Mouse (Mus musculus): Measurements from ENCODE around the gene Tmem235. TPM values are rescaled to one million over a fixed set of nuclear protein-coding genes. Genes with fewer than 3 reads are reported as not detected.

Gene Tmem235
- polyA plus RNA-seq, 1 experiment from 2014 or later: not detected

DNA sequence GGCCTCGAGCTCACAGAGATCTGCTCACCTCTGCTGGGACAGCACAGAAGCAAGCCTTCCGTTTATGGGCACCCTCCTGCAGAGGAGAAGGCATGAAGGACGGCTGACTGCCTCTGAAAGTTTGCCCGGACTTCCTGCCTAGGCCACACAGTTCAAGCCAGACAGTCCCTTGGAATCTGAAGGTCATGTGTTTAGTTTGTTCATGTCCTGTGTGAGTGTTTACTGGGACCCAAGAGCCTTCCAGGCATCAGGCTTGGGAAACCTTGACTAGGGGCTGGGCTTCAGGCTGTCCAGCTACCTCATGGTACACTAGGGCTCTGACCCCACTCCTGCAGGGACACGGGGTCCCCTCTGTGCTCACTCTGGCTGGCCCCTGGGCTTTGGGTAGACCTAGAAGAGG is 25.4 kb downstream of the Tmem235 start:
- no peak overlapping the region for H3K4me3 ChIP-seq (ENCODE audit: low read depth, low read length)
- no peak overlapping the region for H3K27ac ChIP-seq (ENCODE audit: low read depth, low read length)
- H3K4me2 ChIP-seq: no peak overlapping the region
- WGBS (ENCODE audit: insufficient replicate concordance): 47% methylated on average over 5 of the region's 5 CpGs
- H3K9me3 ChIP-seq (replicated peaks; ENCODE audit: control insufficient read depth, low read length): no peaks in the 10 kb centered on the region
- no peak for ATAC-seq (replicated peaks; ENCODE audit: insufficient number of reproducible peaks, low FRiP score, low TSS enrichment)
- H3K27me3 ChIP-seq (ENCODE audit: control insufficient read depth, insufficient read depth, low read length): peaks cover 9% of the 10 kb centered on the region
- peaks cover 41% of the 10 kb centered on the region for H3K4me1 ChIP-seq (ENCODE audit: control insufficient read depth, insufficient read depth, low read length)
- no peaks in the 10 kb centered on the region for H3K36me3 ChIP-seq (ENCODE audit: control insufficient read depth, insufficient read depth, low read length)
- no peak overlapping the region for H3K9ac ChIP-seq (ENCODE audit: low read depth, low read length)

DNA sequence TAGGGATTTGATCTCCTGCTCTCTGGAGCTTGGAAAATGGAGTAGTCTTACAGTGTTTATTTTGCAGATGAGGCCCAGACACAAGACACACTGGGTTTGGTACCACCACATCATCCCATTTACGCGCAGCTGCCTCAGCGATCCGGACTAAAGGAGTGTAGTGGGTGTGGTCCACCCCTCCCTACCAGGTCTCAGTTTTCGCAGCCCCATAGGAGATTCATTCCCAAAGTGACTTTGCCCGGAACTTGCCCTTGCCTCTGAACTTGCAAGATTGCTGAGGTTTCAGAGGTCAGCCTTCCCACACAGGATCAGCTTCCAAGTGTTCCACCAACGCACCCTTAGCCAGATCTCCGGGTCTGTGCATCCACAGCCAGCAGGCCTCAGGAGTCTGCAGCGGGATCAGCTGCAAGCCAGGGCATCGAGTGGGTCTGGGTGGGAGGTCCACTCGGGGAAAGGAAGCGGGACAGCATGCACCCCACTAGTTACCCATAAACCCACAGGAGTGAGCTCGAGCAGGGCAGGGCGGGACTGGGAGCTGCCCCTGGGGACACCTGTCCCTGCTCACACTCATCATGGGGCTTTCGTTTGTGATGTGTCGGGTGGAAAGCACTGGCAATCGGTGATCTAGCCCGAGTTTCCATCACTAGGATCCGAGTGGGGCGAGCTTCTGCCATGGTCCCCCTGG is 27.8 kb downstream of the Tmem235 start:
- Histone ChIP-seq H3K27me3 (ENCODE audit: control insufficient read depth, insufficient read depth, low read length) (peaks cover 9% of the 10 kb centered on the region), H3K4me3 (ENCODE audit: low read depth, low read length) (peak overlapping the region; percentile 29; the same call in 1 of the 2 replicates), H3K9ac (ENCODE audit: low read depth, low read length) (peak overlapping the region; percentile 62), H3K36me3 (ENCODE audit: control insufficient read depth, insufficient read depth, low read length) (no peaks in the 10 kb centered on the region), H3K27ac (ENCODE audit: low read depth, low read length) (no peak overlapping the region), H3K4me2 (peak overlapping the region; percentile 64), H3K9me3 (replicated peaks; ENCODE audit: control insufficient read depth, low read length) (no peaks in the 10 kb centered on the region), H3K4me1 (ENCODE audit: control insufficient read depth, insufficient read depth, low read length) (peaks cover 33% of the 10 kb centered on the region)
- 19% methylated on average over 20 of the region's 20 CpGs for WGBS (ENCODE audit: insufficient replicate concordance)
- ATAC-seq (replicated peaks; ENCODE audit: insufficient number of reproducible peaks, low FRiP score, low TSS enrichment): no peak

GRCm38 (mm10) chr11:117888853-117889822 is 28.6 kb downstream of the Tmem235 start:
- no peak for ATAC-seq (replicated peaks; ENCODE audit: insufficient number of reproducible peaks, low FRiP score, low TSS enrichment)
- H3K36me3 ChIP-seq (ENCODE audit: control insufficient read depth, insufficient read depth, low read length): no peaks in the 10 kb centered on the region
- H3K27me3 ChIP-seq (ENCODE audit: control insufficient read depth, insufficient read depth, low read length): peaks cover 9% of the 10 kb centered on the region
- 8% methylated on average over 33 of the region's 33 CpGs for WGBS (ENCODE audit: insufficient replicate concordance)
- peaks cover 33% of the 10 kb centered on the region for H3K4me1 ChIP-seq (ENCODE audit: control insufficient read depth, insufficient read depth, low read length)
- H3K9me3 ChIP-seq (replicated peaks; ENCODE audit: control insufficient read depth, low read length): no peaks in the 10 kb centered on the region
- peak overlapping the region; percentile 62 for H3K9ac ChIP-seq (ENCODE audit: low read depth, low read length)
- no peak overlapping the region for H3K27ac ChIP-seq (ENCODE audit: low read depth, low read length)
- peak overlapping the region; percentile 64 for H3K4me2 ChIP-seq
- H3K4me3 ChIP-seq (ENCODE audit: low read depth, low read length): peak overlapping the region; percentile 29

DNA sequence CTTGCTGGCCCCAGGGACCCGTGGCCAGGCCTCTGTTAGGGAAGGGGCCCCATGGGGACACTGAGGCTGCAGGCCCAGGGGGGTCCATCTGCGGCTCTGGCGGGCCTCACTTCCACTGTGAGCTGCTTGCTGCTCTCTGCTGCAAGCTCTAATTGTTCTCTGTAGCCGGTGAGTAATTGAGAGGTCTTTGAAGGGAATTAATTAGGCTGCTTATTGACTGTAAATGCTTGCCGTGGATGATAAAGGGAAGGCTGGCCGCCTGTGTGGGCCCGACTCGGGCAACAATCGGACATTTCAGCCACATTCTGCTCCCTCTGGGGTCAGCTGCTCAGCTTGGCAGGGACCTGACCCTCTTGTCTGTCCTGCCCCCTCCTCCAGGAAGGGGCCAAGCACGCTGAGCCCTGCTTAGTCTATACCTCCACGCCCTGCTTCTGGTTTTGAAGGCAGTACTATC is 29.4 kb downstream of the Tmem235 start:
- Histone ChIP-seq H3K27me3 (ENCODE audit: control insufficient read depth, insufficient read depth, low read length) (peaks cover 9% of the 10 kb centered on the region), H3K9me3 (replicated peaks; ENCODE audit: control insufficient read depth, low read length) (no peaks in the 10 kb centered on the region), H3K27ac (ENCODE audit: low read depth, low read length) (no peak overlapping the region), H3K4me1 (ENCODE audit: control insufficient read depth, insufficient read depth, low read length) (peaks cover 33% of the 10 kb centered on the region), H3K36me3 (ENCODE audit: control insufficient read depth, insufficient read depth, low read length) (no peaks in the 10 kb centered on the region), H3K9ac (ENCODE audit: low read depth, low read length) (no peak overlapping the region), H3K4me2 (peak overlapping the region; percentile 64; the same call in 1 of the 2 replicates), H3K4me3 (ENCODE audit: low read depth, low read length) (no peak overlapping the region)
- ATAC-seq (replicated peaks; ENCODE audit: insufficient number of reproducible peaks, low FRiP score, low TSS enrichment): no peak
- WGBS (ENCODE audit: insufficient replicate concordance): 10% methylated on average over 11 of the region's 11 CpGs

DNA sequence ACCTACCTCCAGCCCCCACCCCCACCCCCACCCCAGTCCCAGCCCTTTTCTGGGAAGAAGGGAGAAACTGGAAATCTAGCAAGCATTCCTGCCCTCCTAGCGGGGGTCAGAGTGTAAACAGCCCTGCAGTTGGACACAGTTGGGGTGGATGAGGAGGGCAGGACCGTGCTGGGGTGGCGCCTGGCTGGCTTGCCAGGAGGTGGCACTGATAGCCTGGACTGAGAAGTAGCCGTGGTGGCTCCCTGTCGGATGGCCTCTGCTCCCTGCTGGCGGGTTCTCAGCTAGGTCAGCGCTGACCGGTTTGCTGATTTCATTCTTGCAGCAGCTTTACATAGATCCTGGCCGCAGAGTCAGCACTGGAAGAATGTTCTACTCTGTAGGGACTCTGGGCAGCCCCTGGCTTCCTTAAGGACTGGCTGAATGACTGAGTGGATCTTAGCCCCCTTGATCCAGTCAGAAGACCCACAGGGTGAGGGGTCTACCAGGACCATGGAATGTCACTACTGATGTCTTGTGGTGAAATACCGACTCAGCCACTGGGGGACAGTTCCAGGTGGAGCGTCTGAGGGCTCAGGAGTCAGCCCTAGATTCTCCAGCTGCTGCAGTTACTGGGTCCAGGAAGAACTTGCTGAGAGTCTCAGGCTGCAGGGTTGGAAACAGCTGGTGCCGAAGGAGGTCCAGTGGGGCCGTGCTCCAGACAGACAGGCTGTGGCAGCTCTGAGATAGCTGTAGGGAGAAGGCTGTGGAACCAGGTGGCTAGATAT is 30.1 kb downstream of the Tmem235 start:
- Histone ChIP-seq H3K27ac (ENCODE audit: low read depth, low read length) (no peak overlapping the region), H3K4me3 (ENCODE audit: low read depth, low read length) (no peak overlapping the region), H3K27me3 (ENCODE audit: control insufficient read depth, insufficient read depth, low read length) (peaks cover 9% of the 10 kb centered on the region), H3K9ac (ENCODE audit: low read depth, low read length) (no peak overlapping the region), H3K4me2 (peak overlapping the region; percentile 20; the same call in 1 of the 2 replicates), H3K36me3 (ENCODE audit: control insufficient read depth, insufficient read depth, low read length) (no peaks in the 10 kb centered on the region), H3K4me1 (ENCODE audit: control insufficient read depth, insufficient read depth, low read length) (peaks cover 33% of the 10 kb centered on the region), H3K9me3 (replicated peaks; ENCODE audit: control insufficient read depth, low read length) (no peaks in the 10 kb centered on the region)
- 16% methylated on average over 13 of the region's 13 CpGs for WGBS (ENCODE audit: insufficient replicate concordance)
- no peak for ATAC-seq (replicated peaks; ENCODE audit: insufficient number of reproducible peaks, low FRiP score, low TSS enrichment)

GRCm38 (mm10) chr11:117891581-117892175 is 31.1 kb downstream of the Tmem235 start:
- peaks cover 33% of the 10 kb centered on the region for H3K4me1 ChIP-seq (ENCODE audit: control insufficient read depth, insufficient read depth, low read length)
- H3K4me3 ChIP-seq (ENCODE audit: low read depth, low read length): no peak overlapping the region
- no peak overlapping the region for H3K27ac ChIP-seq (ENCODE audit: low read depth, low read length)
- no peak overlapping the region for H3K4me2 ChIP-seq
- peaks cover 9% of the 10 kb centered on the region for H3K27me3 ChIP-seq (ENCODE audit: control insufficient read depth, insufficient read depth, low read length)
- no peaks in the 10 kb centered on the region for H3K9me3 ChIP-seq (replicated peaks; ENCODE audit: control insufficient read depth, low read length)
- no peaks in the 10 kb centered on the region for H3K36me3 ChIP-seq (ENCODE audit: control insufficient read depth, insufficient read depth, low read length)
- ATAC-seq (replicated peaks; ENCODE audit: insufficient number of reproducible peaks, low FRiP score, low TSS enrichment): no peak
- no peak overlapping the region for H3K9ac ChIP-seq (ENCODE audit: low read depth, low read length)
- WGBS (ENCODE audit: insufficient replicate concordance): 83% methylated on average over 19 of the region's 19 CpGs

GRCm38 (mm10) chr11:117892199-117892598 is 31.6 kb downstream of the Tmem235 start:
- peaks cover 9% of the 10 kb centered on the region for H3K27me3 ChIP-seq (ENCODE audit: control insufficient read depth, insufficient read depth, low read length)
- 52% methylated on average over 6 of the region's 6 CpGs for WGBS (ENCODE audit: insufficient replicate concordance)
- ATAC-seq (replicated peaks; ENCODE audit: insufficient number of reproducible peaks, low FRiP score, low TSS enrichment): no peak
- H3K4me3 ChIP-seq (ENCODE audit: low read depth, low read length): no peak overlapping the region
- no peak overlapping the region for H3K4me2 ChIP-seq
- no peaks in the 10 kb centered on the region for H3K9me3 ChIP-seq (replicated peaks; ENCODE audit: control insufficient read depth, low read length)
- H3K9ac ChIP-seq (ENCODE audit: low read depth, low read length): no peak overlapping the region
- H3K27ac ChIP-seq (ENCODE audit: low read depth, low read length): no peak overlapping the region
- H3K36me3 ChIP-seq (ENCODE audit: control insufficient read depth, insufficient read depth, low read length): no peaks in the 10 kb centered on the region
- peaks cover 33% of the 10 kb centered on the region for H3K4me1 ChIP-seq (ENCODE audit: control insufficient read depth, insufficient read depth, low read length)

DNA sequence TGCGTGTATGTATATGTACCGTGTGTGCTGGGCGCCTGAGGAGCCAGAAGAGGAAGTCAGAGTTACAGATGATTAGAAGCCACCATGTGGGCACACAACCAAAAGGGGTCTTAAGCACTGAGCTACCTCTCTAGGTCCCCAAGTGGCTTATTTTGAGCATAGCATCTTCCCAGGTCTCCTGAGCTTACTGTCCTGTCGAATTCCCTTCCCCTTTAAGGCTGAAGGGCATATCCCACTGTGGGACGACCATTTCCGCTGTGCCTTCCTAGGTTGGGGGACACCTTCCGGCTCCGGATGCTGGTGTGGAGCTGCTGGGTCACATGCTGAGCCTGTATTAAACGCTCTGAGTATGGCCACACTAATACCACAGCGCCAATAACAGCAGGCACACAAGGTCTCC is 34.1 kb downstream of the Tmem235 start:
- H3K27ac ChIP-seq (ENCODE audit: low read depth, low read length): no peak overlapping the region
- H3K4me2 ChIP-seq: no peak overlapping the region
- no peak for ATAC-seq (replicated peaks; ENCODE audit: insufficient number of reproducible peaks, low FRiP score, low TSS enrichment)
- peaks cover 18% of the 10 kb centered on the region for H3K4me1 ChIP-seq (ENCODE audit: control insufficient read depth, insufficient read depth, low read length)
- no peaks in the 10 kb centered on the region for H3K36me3 ChIP-seq (ENCODE audit: control insufficient read depth, insufficient read depth, low read length)
- 57% methylated on average over 10 of the region's 10 CpGs for WGBS (ENCODE audit: insufficient replicate concordance)
- no peak overlapping the region for H3K9ac ChIP-seq (ENCODE audit: low read depth, low read length)
- H3K27me3 ChIP-seq (ENCODE audit: control insufficient read depth, insufficient read depth, low read length): peaks cover 2% of the 10 kb centered on the region; the same call in 1 of the 2 replicates
- H3K4me3 ChIP-seq (ENCODE audit: low read depth, low read length): no peak overlapping the region
- no peaks in the 10 kb centered on the region for H3K9me3 ChIP-seq (replicated peaks; ENCODE audit: control insufficient read depth, low read length)

Measured in heart, embryonic 11.5 days (tissue).